Mouse (Mus musculus): ENCODE results near the gene Mctp2.

Gene Mctp2

GRCm38 (mm10) chr7:72306382-72306841 lies at the start of gene Mctp2:
Gene Mctp2, minus strand, starts transcription at chr7:72306608.
- peak; percentile 76 for DNase-seq

DNA sequence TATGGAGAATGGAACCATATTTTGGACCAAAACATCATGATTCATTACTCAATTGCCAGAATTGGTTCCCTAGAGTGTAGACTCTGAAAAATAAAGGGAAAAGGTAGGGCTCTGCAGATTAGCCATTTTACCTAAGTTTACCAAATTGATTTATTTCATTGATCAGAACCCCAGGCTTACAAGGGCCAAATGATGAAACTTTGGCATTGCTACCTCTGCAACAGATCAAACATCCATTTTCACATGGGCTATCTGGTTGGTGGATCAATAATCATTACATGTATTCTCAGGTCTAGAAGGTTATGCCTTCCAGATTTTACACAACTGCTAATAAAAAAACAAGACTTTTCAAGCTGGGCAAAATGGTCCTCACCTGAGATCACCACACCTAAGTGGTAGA lies 39.5 kb upstream of the Mctp2 start:
- DNase-seq, result no peak

GRCm38 (mm10) chr7:72343751-72344150 lies 37.3 kb upstream of the Mctp2 start:
- DNase-seq, result no peak

DNA sequence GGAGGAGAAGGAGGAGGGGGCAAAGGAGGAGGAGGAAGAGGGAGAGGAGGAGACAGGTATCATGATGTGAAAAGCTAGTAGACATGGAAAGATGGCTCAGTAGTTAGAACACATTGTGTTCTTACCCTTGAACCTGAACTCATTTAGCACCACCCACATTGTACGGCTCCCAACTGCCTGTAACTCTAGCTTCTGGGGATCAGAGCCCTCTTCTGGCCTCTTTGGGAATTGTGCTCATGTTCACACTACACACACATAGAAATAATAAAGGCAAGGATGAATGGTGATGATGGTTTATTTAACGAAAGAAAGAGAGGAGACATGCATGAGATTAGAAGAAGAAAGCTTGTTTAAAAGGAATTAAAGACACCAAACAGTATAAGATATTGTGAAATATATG lies 36.4 kb upstream of the Mctp2 start:
- no peak for DNase-seq

DNA sequence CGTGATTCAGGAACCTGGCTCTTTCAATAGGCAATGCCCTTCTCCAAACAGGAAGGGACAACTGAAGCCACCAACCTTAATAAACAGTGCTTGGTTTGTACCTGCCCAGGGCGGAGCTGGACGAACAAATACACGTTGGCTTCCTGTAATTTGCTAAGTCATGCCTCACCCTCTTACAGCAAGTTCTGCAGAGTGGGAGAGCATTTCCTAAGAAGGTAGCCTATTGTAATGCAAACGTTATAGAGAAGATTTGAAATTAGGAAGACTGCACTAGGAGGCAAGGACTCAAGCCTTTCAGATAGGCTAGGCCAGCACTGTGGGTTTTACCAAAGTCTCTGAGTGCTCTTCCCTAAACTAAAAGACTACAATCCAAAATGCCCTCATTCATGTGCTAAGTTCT lies 19.6 kb upstream of the Mctp2 start:
- DNase-seq, result no peak

DNA sequence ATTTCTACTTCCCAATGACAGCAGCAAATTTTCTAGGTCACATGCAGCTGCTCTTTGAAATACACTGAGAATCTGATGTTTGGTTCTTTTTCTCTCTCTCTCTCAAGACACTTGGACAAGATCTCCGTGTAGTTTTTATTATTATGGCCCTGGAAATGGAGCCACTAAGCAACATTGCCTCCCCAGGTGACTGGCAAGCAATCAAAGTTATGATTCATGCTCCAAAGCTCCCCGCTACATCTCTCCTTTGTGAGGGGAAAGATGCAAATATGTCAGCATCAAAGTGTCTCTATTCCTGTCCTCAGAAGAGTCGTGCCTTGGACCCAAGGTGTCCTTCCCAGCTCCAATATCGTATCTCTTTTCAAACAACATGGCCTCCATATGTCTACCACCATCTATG lies 14.5 kb upstream of the Mctp2 start:
- no peak for DNase-seq

DNA sequence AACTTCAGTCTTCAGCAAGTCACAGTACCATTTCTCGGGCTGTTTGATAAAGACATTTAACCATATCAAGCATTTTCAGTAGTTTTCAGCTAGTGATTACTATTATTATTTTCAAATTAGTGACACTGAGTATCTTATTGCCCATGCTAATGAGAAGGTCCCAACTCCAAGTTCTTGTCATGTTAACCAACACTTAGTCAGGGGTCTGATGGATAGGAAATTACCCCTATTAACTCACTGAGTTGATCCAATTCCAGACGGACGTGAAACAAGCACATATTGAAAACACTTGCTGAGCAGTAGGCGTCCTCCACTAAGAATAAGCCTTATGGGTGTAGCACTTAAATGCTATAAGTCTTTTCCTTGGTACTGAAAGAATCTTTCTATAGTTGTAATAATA lies 14.0 kb upstream of the Mctp2 start:
- no peak for DNase-seq

GRCm38 (mm10) chr7:72314395-72315060 lies 8.1 kb upstream of the Mctp2 start:
- DNase-seq, result no peak

GRCm38 (mm10) chr7:72313908-72314307 lies 7.5 kb upstream of the Mctp2 start:
- DNase-seq, result no peak

GRCm38 (mm10) chr7:72311582-72311981 lies 5.2 kb upstream of the Mctp2 start:
- DNase-seq, result no peak

- no peak for DNase-seq
Measured at GRCm38 (mm10) chr7:72308078-72308477, 1.7 kb upstream of the Mctp2 start.

DNA sequence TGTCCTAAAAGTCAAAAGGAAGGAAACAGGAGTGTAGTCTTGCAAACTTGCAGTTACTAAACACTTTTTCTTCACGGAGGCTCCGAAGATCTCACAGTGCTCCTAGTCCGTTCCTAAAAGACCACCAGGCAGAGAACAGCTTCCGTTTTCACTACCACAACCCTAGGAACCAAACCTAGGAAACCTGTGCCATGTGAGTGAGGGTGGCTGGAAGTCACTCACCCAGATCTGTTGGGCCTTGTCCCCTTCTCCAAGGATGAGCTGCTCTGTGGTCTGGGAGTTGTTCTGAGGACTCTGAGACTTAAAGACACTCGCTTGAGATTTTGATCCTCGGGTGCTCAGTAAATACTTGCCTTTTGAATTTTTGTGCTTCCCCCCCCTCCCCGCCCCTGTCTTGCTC lies 439 bp upstream of the Mctp2 start:
- DNase-seq, result no peak

- peak; percentile 24 for DNase-seq
Measured at GRCm38 (mm10) chr7:72305971-72306370, 437 bp downstream of the Mctp2 start.

- DNase-seq, result no peak
Measured at GRCm38 (mm10) chr7:72301667-72302066, 4.7 kb downstream of the Mctp2 start.

- no peak for DNase-seq
Measured at GRCm38 (mm10) chr7:72299726-72300125, 6.7 kb downstream of the Mctp2 start.

GRCm38 (mm10) chr7:72297013-72297412 lies 9.4 kb downstream of the Mctp2 start:
- no peak for DNase-seq

DNA sequence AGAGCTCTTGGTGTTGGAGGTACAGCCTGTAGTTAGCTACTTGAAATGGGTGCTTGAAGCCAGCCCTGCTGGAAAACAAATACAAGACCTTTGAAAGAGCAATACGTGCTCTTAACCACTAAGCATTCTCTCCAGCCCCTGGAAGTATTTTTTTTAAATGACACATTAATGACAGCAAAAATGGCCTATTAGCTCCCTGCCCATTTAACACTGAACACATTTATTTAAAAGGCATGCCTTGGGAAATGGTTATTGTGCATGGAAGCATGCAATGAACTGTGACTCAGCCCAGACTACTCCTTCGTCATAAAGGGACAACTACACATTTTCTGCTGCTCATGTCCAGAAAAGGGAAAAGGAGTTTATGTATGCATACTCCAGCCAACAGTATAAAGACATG lies 10.2 kb downstream of the Mctp2 start:
- DNase-seq, result no peak

- DNase-seq, result peak; percentile 26
Measured at GRCm38 (mm10) chr7:72294886-72295285, 11.5 kb downstream of the Mctp2 start.

- DNase-seq, result no peak
Measured at GRCm38 (mm10) chr7:72293784-72294538, 12.4 kb downstream of the Mctp2 start.

DNA sequence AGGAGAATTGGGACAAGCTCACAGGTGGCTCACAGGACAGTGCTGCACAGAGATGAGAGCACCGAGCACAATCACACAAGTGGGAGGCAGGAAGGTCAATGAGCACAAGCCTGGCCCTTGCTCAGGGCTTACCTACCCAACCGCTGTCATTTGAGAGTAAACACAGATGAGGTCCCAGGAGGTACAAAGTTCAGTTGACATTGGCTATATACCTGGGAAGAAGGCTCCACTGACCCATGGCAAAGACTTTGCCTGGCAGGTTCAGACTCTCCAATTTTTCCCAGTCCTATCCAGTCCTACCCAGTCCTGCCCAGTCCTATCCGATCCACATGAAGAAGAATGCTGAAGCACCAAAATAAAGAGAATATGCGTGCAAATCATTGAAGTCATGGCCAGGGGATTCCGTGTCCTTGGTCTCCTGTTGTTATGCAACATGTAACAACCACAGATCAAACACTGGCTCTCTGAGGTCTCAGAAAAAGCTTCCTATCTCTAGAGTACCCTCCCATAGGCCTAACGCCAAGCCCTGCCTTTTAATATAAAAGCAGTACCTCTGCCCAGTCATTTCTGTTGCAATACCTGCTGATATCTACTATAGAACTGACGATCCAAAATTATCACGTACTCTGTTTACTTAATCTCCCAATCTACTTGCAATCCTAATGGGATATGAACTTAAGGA lies 14.0 kb downstream of the Mctp2 start:
- peak; percentile 29 for DNase-seq

DNA sequence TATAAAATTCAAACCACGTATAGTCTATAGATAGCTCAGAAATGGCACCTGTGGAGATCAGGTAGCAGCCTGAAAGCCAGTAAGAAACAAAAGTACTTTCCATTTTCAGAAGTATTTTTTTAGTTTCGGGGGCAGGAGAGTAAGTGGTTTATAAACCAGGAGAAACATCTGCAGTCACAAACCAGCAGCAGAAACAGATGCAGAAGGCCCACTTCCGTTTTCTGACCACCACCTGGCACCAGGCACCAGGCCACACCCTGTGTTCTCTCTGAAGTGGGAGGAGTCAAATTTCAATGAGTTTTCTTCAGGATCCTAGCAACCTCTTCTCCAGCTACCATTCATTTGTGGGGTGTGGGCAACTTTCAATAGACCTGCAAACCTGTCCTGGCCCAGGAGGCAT lies 25.7 kb downstream of the Mctp2 start:
- DNase-seq, result no peak

GRCm38 (mm10) chr7:72278412-72278811 lies 28.0 kb downstream of the Mctp2 start:
- DNase-seq, result no peak

- no peak for DNase-seq
Measured at GRCm38 (mm10) chr7:72275513-72275912, 30.9 kb downstream of the Mctp2 start.

DNA sequence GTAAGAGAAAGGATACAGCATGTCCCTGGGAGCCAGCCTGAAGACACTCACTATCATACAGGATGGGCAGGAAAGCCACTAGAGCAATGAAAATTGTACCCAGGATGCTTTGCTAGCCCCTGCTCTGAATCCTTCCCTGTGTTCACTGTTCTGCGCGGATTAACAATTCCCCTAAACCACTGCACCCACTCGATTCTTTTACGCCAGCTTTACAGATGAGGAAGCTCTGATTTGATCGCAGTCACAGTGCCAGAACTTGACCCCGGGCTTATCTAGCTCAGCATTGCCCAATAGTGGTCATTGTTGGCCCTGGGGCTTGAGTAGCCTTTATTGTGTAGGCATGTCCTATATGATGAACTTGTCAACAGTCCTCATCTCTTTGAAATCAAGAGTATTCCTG lies 34.9 kb downstream of the Mctp2 start:
- DNase-seq, result no peak
